Mouse (Mus musculus): ENCODE measurements around the gene Slbp.

DNA sequence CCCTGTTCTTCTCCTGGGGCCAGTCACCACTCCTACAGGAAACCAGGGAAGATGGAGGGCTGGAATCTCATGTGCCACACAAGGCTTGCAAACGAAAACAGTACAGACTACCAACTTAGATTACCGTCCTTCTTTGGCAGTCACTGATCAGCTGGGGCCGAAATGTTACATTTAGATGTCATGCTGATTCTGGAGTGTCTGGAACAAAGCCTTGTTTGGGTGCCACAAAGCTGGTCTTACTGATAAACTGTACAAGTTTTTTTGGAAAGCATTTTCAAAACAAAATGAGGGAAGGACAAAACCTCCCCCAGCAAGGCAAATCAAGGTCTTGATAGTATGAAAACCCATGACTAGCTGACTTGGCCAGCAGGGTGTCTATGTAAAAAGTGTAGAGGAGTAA, 28.6 kb downstream of the Slbp start:
- no peak for TF ChIP-seq CTCF (IDR thresholded peaks at IDR 0.05; ENCODE audit: control insufficient read depth, insufficient read depth, insufficient read length)
- no peak for TF ChIP-seq MAX (IDR thresholded peaks at IDR 0.05)
